Mouse (Mus musculus): ENCODE measurements at regions not wholly inside any gene's neighbourhood (a gene's known extent, or its start where the extent isn't known, plus 50 kb on each side); places are given as distances from the start of the nearest gene placed in this dataset.
A peak's percentile ranks its signal among the peaks of the same experiment; 100 is the strongest.
"Not testable (repeated sequence)": the region's sequence is repeated elsewhere in the genome, so short reads cannot be mapped to it uniquely, and the experiment has no call there.

DNA sequence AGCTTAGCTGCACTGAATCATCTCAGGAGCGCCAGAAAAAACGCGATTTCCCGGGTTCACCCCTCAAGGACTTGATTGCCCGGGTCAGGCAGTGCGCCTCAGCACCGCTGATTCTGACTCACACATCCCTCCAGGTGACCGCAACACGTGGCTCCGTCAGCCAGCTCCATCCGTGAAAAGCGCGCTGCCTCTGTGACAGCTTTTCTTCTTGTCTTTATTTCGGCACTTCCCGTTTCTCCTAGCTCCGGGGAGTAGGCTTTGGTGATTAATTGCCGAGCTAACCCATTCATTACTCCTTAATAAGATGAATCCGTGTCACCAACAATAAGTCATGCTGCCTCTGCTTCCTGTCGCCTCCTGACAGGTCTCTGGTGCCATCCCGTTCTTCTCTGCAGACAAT is 108.6 kb downstream of the Katnal1 start:
- peak; percentile 69 for DNase-seq

DNA sequence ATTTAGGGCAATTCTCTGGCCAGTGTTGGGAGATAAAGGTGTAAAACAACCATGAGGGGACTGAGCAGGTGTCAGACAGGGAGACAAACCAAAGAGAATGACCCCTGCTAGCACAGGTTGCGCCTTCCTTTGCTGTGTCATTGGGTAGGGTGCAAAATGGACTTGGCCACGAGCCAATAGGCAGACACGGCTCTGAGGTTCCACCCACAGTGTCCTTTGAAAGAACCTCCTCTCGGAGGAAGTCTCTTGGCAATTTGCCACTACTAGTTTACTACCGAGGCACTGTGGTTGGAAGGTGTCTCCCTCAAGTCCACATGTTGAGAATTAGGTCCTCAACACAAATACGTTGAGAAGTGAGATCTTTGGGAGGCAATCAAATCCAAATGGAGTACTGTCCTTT is 109.7 kb downstream of the Katnal1 start:
- DNase-seq, result peak; percentile 54

DNA sequence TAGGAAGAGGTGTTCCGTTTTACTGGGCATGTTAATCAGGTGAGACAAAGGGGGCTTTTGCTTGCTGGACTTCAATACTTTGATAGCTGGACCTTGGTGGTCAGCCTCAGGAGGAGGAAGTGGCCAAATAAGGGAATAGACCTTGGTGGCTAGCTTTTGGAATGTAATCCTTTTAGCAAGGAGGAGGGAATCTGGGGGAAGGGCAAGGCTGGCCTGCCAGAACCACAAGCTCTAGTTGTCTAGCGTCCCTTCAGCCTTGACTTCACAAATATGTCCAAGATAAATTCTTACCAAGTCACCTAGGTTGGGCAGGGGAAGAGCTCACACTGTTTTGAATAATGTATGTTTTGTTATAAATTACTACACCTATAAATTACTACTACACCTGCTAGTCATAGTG is 110.4 kb downstream of the Katnal1 start:
- peak; percentile 80 for DNase-seq

DNA sequence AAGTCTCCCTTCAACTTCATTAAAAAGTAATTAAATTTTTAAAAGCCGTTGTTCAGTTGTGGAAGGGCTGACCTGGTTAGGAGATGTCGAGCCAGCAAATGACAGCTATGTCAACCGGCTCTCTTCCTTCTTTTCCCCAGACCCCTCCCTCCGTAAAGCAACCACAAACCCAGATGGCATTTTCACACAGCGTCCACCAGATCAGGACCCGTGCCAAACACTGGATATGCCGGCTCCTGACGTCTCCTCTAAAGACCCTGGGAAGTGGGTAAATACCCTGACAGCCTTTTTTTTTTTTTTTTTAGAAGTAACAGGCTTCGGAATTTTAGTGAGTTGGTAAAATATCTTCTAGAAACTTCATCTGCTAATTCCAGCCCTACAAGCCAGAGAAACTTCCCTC is 116.3 kb downstream of the Katnal1 start:
- no peak for DNase-seq

DNA sequence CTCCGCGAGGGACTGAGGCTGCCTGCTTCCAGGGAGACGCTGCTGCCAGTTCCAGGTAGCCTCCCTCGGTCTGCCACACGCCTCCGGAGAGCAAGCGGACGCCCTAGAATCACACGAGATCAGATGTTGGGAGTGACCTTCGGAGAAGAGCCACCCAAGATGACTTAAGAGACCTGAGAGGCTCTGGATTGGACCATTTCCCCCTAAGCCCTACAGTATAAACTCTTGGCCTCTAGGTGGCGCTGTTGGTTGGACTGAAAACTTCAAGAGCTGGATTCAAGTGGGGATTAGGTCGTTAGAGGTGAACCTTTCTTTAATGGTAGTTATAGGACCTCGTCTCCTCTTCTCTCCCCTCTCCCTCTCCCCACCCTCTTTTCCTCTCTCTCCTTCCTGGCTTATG is 117.1 kb downstream of the Katnal1 start:
- peak; percentile 86 for DNase-seq

DNA sequence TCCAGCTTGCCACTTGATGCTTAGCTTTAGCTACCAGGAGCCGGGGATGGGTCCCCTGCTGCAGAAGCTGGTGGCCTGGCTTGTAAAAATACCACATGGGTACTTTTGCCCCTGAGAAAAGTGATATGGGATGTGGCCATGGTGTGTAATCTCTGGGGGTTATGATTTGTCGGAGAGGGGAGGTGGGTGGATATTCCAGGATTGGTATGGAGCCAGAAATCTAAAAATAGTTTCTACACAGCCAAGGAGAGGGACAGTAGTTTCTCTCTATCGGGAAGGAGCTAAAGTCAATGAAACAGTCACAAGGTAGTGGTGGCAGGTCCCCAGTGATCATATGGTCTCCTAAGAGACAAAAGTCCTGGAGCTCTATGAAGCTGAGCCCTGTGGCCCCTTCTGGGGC is 119.6 kb downstream of the Katnal1 start:
- DNase-seq, result no peak

DNA sequence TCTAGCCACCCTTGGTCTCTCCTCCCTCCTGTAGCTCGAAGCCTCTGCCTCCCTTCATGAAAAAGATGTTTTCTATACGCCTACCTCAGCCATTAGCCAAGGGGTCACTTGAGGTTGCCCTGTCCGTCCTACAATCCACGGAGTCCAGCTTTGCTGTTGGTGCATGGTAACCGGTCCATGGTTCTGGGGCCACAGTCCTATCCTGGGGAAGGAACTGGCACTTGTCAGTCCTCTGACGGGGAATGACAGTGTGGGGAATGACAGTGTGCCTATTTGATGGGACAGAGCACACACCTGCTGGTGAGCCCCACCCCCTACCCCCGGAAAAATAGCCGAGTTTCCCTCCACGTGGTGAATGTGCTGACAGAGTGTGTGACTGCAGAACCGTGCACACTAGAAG is 120.1 kb downstream of the Katnal1 start:
- DNase-seq, result no peak

DNA sequence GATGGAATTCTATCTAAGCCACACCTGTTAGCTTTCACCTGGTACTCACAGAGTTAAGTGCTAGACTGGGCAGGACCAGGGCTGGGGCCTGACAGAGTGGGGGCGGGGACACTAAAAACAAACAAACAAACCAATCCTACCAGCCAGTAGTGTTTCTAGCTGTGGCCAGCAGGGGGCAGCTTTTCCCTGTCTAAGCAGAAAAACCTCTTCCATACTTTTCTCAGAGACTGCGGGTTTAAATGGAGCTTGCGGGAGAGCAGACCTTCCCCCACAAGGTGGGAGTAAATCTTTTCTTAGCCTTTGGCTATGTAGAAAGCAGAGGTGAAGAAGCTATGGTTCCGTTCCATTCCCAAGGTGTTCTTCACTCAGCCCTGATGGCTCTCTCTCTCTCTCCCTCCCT is 120.7 kb downstream of the Katnal1 start:
- DNase-seq, result peak; percentile 82

DNA sequence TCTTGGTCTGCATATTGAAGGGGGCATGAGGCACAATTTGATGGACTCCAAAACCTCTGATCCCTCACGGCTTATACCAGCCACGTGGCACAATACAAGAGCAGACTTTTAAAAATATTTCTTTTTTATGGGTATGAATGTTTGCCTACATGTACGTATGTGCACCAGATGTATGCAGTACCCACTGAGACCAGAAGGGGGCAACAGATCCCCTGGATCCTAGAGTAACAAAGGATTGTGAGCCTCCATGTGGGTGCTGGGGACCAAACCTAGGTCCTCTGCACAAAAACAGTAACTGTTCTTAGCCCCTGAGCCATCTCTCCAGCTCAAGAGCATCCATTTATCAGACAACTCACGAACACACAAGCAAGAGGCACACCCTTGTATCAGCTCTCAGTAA is 121.5 kb downstream of the Katnal1 start:
- DNase-seq, result no peak

DNA sequence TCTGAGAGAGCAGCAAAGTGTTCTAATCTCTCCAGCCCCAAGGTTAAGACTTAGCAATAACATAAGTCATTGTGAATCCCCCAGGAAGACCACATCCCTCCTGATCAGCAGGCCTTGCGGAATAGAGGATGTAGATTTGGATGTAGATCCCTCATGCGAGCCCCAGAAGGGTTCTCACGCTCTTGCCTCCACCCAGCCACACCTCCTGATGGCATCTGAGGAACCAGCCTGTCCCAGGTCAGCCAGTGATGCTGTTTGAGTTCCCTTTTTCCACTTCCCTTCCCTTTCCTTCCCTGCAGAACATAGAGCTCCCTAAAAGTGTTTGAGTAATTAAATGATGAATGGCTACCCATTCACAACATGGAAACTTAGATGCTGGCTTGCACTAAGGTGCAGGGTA is 124.1 kb downstream of the Katnal1 start:
- DNase-seq, result no peak

DNA sequence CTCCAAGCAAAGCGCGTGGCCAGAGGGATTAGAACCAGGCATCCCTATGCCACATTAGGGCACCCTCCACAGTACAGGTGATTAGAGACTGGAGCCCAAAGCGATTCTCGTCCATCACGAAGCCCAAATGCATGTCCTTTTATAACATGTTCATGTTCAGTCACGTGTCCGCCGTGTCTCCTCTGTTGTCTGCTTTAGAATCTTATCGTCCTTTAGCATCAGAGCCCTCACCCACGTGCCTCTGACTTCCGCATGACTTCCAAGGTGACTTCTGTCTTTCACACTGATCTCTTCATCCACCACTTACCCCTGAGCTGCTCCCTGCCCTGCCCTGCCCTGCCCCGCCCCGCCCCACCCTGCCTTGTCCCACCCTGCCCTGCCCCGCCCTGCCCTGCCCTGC is 125.3 kb downstream of the Katnal1 start:
- no peak for DNase-seq

DNA sequence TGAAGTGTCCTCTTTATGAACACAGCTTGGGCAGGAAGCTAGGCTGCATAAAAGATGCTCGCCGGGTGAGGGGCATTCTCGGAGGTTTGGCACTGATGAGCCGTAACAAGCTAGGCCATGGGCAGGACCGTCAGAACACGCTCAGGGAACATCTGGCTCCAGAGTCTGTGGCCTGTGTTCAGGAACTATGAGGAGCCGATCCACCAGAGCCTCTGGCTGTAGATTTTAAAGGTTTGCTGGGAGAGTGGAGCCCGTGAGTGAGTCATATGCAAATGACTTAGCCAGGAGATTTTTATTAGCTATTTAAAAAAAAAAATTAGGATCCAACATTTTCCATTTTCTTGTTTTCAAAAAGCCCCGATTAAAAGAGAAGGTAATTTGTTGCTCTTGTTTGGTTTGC is 126.4 kb downstream of the Katnal1 start:
- no peak for DNase-seq

DNA sequence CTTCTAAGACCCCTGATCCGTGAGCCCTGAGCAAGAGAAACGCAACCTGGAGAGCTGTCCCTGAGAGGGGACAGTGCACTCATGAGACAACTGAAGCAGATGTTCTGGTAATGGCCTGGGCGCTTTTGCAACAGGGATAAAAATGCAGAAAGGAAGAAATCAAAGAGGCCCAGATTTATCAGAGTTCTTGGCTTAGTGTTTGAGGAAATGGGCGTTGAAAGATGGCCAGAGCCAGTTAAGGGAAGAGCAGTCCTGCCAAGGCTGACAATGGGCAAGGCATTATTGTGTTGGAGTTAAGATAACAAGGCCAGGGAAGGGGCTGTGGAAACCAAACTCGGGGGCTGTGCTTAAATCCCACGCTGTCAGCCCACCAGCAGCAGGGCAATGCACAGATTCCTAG is 130.6 kb downstream of the Katnal1 start:
- no peak for DNase-seq

DNA sequence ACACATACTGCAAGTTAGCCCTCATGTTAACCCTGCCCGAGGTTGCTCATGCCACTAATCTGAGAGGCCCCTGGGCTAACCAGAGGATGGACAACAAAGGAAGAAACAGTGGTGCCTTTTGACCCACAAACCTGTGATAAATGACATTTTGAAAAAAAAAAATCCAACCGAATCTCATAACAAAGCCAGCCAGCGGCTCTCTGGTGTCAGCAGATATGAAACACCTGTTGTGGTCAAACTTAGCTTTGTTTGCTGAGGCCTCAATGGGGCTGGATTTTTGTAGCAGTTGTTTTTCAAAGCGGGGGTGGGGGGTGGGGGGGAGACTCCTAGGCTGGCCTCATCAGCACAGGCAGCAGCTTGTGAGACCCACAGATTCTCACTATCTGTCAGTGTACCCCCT is 133.0 kb downstream of the Katnal1 start:
- no peak for DNase-seq

DNA sequence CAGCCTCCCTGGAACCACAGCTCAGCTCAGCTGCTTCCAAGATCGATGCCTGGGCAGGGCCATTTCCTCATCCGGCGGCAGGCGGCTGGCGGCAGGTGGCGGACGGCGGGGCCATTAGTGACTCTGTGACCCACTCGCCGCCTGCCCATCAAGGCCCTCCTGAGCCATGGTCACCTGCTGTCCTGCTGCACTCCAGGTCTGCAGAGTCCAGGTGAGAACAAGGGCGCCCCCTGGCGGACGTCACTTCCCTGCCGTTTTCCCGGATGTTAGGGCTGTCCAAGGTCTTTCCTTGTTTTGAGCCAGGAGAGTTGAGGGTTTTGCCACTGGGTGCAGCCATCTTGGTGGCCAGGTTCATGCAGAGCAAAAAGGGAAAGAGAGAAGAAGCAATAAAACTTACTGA is 134.7 kb downstream of the Katnal1 start:
- peak; percentile 85 for DNase-seq

DNA sequence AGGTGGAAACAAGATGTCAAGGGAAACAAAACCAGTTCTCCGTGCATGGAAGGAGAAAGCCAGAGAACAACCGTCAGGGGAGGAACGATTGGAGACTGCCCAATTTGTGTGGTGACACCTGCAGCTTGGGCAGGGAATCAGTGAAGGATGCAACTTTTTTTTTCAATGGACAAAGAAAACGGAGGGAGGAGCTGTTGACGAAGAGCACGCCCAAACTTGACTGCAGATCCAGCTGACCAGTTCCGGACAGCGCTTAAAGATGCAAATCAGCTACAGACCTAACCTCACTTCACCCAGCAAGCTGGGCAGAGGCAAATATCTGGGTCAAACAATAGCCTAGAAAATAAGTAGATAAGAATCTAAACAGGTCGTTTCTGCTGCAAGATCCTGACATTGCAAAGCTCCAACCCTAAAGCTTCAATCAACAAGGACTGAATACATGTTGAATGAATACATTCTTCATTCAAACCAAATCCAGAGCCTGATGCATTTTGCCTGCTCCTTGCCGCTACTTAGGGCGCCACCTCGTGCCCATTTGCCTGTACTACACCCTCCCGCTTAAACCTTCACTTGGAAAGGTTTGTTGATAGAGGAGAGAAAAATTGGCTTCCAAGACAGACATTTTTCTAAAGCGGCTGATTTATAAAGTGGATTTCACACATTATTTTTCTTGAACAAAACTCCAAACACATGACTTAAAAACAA is 136.2 kb downstream of the Katnal1 start:
- peak; percentile 92 for DNase-seq

DNA sequence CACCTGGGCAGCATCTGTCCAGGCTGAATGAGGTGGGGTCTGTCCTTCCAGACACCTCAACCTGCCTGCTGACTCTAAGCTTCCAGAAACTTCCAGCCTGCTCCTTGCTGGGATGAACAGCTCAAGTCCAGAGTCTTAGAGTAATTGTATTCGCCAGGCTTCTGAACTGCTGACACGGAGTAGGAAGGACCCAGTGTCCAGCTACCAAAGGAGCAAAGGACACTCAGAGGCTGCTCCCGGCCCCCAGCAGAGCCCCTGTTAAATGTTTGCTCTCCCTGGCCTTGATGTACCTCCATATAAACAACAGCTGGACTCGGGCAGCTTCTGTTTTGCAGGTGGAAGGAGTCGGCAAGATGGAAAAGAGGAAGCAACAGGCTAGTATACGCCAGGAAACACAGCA is 137.5 kb downstream of the Katnal1 start:
- no peak for DNase-seq

DNA sequence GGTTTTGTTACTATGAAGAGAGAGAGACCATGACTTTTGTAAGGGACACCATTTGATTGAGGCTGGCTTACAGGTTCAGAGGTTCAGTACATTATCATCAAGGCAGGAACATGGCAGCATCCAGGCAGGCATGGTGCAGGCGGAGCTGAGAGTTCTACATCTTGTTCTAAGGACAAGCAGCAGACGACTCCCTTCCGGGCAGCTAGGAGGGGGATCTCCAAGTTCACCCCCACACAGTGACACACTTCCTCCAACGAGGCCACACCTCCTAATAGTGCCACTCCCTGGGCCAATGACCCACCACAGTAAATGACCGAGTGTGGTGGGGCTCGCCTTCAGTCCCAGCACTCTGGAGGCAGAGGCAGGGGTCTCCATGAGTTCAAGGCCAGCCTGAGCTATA is 138.8 kb downstream of the Katnal1 start:
- DNase-seq, result peak; percentile 11

DNA sequence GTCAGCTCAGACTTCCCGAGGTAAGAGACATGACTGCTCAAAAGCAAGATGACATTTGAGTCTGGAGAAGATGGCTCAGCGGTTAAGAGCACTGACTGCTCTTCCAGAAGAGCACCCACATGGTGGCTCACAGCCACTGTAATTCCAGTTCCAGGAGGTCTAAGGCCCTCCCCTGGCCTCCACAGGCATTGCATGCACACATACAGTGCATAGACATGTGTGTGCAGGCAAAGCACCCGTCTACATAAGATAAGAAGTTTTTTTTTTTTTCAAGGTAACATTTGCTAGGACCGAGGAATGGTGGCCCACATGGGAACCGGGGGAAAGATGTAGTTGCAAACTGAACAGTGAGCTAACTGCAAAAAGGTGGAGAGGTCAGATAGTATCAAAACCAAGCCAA is 139.3 kb downstream of the Katnal1 start:
- DNase-seq, result no peak

DNA sequence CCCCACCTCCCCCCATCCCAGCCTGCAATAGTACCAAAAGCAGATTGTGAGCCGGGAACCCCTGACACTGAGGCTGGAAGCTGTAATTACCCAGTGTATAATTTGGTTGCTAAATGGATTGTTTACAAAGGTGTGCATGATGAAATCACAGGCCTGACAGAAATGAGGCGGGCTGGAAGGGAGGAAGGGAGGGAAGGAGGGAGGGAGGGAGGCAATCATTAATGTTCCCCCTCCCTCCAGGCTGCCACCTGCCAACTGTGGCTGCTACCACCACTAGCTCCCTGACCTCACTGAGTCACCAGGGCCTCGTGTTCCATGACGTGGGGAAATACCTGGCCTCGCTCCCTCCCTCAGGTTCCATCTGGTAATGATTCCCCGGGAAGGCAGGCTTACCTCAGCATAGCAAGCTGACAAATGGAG is 140.0 kb downstream of the Katnal1 start:
- DNase-seq, result peak; percentile 26

DNA sequence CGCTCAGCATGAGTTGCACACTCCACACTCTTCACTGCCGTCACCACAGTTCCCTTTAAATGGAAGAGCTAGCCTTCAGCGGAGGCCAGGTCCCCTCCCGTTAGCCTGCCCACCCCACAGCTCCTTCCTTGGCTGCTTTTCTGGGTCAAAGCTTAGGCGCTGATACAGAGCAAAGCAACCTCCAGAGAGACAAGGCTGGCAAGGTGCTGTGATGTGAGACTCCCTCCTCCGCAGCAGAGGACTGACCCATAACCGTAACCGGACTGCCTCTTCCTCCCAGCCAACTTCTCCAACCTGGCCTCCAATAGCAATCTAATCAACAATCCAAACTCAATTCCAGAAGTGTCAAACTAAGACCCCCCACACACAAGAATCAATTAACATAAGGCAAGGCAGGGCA is 140.4 kb downstream of the Katnal1 start:
- DNase-seq, result no peak

DNA sequence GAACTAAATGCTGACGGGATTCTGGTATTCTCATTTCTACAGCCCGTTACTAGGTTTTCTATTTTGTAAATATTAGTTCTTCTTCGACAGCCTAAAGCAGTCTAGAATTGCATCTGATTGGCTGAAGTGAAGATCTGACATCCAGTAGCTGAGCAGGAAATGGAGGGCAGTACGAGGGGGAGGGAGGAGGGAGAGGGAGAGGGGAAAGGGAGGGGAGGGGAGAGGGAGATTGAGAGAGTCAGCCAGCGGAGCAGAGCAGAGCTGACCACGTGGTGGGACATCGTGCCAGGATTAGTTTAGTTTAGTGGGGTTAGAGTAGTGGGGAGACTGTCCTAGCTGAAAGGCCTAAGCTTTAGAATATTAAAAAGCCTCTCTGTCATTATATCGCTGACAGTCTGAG is 141.8 kb downstream of the Katnal1 start:
- DNase-seq, result peak; percentile 14

DNA sequence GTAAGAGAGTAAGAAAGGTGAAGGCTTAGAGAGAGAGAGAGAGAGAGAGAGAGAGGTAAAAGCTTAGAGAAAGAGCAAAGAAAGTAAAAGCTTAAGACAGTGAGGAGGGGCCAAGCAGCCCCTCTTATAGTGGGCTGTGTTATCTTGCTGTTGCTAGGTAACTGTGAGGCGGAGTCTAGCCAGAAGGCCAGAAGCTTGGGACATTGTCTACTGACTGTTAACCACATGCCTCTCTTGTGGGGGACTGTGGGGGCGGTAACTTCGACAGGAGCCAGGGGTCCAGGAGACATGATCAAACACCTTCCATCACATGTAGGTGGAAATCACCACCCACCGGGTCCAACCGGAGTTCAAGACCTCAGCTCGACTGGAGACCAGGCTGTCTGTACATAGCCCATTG is 148.0 kb downstream of the Katnal1 start:
- DNase-seq, result not testable (repeated sequence)

DNA sequence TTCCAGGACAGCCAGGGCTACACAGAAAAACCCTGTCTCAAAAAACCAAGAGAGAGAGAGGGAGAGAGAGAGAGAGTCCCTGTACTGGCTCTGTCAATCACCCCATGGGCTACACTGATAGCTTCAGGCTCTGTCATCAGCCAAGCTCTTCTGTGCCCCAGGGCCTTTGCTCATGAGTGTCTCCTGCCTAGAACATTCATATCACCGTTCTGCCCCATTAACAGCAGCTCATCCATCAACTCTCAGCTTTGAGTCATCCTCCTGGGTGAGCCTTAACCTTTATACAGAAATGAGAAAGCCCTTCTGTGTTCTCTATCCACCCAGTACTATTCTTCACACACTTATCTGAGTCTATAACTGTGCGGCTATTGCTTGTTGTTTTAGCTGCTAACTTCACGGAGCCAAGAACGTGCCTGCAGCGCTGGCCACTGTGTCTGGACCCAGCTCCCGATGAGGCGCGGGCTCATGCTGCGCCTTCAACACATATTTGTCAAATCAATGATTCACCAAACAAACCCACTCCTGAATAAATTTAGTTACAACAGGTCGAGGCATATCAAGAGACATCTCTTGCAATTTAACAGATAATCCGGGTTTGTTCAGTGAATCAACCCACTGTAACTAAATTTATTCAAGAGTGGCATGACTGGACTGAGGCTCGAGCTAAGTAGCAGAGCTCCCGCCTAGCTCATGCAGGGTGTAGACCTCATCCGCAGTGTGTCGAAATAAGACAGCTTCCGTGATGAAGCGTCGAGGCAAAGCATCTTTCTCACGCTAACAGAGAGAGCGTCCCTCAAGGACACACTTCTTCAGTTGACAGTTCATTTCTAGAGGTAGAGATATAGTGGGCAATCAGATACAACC is 152.1 kb downstream of the Katnal1 start:
- no peak for DNase-seq

Measured in adrenal gland, postnatal 14 days (tissue).